Mouse (Mus musculus) myocyte (in vitro differentiated cells): ENCODE results near the gene Celf2. TPM values are rescaled to one million over a fixed set of nuclear protein-coding genes. Genes with fewer than 3 reads are reported as not detected.

Experiments
- H3K27me3 ChIP-seq: one replicate; pipeline ENCODE4 v1.6.1; 2011; ENCODE audit not compliant: control insufficient read depth, insufficient read depth, insufficient read length
- H3K36me3 ChIP-seq: one replicate; pipeline ENCODE4 v1.6.1; 2011; ENCODE audit not compliant: control insufficient read depth, insufficient read depth
- H3K4me2 ChIP-seq: one replicate; pipeline ENCODE4 v1.6.1; 2011; ENCODE audit warnings: low read depth, control low read depth
- H3K4me3 ChIP-seq: one replicate; pipeline ENCODE4 v1.5.1; 2011; ENCODE audit warnings: mild to moderate bottlenecking, control low read depth, moderate library complexity
- H3K79me2 ChIP-seq: one replicate; pipeline ENCODE4 v1.6.1; 2011; ENCODE audit not compliant: control insufficient read depth, insufficient read depth
- H3ac ChIP-seq: one replicate; pipeline ENCODE4 v1.6.1; 2011; ENCODE audit not compliant: control insufficient read depth, insufficient read length
- CEBPB ChIP-seq: IDR thresholded peaks from 2 replicates; pipeline ENCODE4 v1.6.1; 2011; ENCODE audit warnings: mild to moderate bottlenecking, moderate library complexity; ENCODE audit not compliant: poor library complexity, insufficient read depth, severe bottlenecking
- E2F4 ChIP-seq: IDR thresholded peaks from one replicate; pipeline ENCODE4 v1.6.1; 2011; ENCODE audit warnings: mild to moderate bottlenecking, control low read depth, moderate library complexity; ENCODE audit not compliant: insufficient read depth
- MAX ChIP-seq: IDR thresholded peaks from one replicate; pipeline ENCODE4 v1.6.1; 2011; ENCODE audit warnings: low read depth, mild to moderate bottlenecking, control low read depth
- MYOD1 ChIP-seq, 3 experiments: IDR thresholded peaks; one replicate each; pipeline ENCODE4 v1.6.1; 2011; ENCODE audit warnings: control low read depth in 2 of 3, low read depth in 2 of 3, mild to moderate bottlenecking in 2 of 3, moderate library complexity in 1 of 3; ENCODE audit not compliant: insufficient read length in 2 of 3, control insufficient read depth in 1 of 3
- MYOG ChIP-seq, 3 experiments: IDR thresholded peaks; one replicate each; pipeline ENCODE4 v1.6.1; 2011; ENCODE audit warnings: control low read depth in 2 of 3, low read depth in 2 of 3, mild to moderate bottlenecking in 2 of 3; ENCODE audit not compliant: insufficient read length in 2 of 3, control insufficient read depth in 1 of 3, insufficient read depth in 1 of 3
- POLR2A ChIP-seq: IDR thresholded peaks from one replicate; pipeline ENCODE4 v1.6.1; 2011; ENCODE audit warnings: low read depth, mild to moderate bottlenecking, control low read depth, moderate library complexity; ENCODE audit not compliant: insufficient read length
- POLR2AphosphoS2 ChIP-seq: IDR thresholded peaks from one replicate; pipeline ENCODE4 v1.6.1; 2011; ENCODE audit warnings: low read depth, control low read depth; ENCODE audit not compliant: insufficient read length
- REST ChIP-seq: IDR thresholded peaks from one replicate; pipeline ENCODE4 v1.6.1; 2011; ENCODE audit warnings: mild to moderate bottlenecking, control low read depth, moderate library complexity; ENCODE audit not compliant: insufficient read depth, insufficient read length
- SRF ChIP-seq: IDR thresholded peaks from one replicate; pipeline ENCODE4 v1.6.1; 2011; ENCODE audit warnings: low read depth; ENCODE audit not compliant: control insufficient read depth, insufficient read length
- TCF12 ChIP-seq: IDR thresholded peaks from one replicate; pipeline ENCODE4 v1.6.1; 2011; ENCODE audit warnings: mild to moderate bottlenecking, control low read depth; ENCODE audit not compliant: poor library complexity, insufficient read depth, severe bottlenecking
- TCF3 ChIP-seq: IDR thresholded peaks from one replicate; pipeline ENCODE4 v1.6.1; 2011; ENCODE audit warnings: low read depth, control low read depth; ENCODE audit not compliant: insufficient read length
- USF1 ChIP-seq: IDR thresholded peaks from one replicate; pipeline ENCODE4 v1.6.1; 2011; ENCODE audit warnings: low read depth, mild to moderate bottlenecking, control low read depth, moderate library complexity
- polyA plus RNA-seq: library from polyadenylated mRNA; unstranded; fragments of >200 nt; fragmentation: generic; extraction: Trizol; gene quantifications from one replicate; pipeline ENCODE4 v1.2.1, GENCODE M21; 2012; ENCODE audit warnings: missing spikeins

Gene Celf2
- polyA plus RNA-seq, 1 experiment = 30.1 TPM

DNA sequence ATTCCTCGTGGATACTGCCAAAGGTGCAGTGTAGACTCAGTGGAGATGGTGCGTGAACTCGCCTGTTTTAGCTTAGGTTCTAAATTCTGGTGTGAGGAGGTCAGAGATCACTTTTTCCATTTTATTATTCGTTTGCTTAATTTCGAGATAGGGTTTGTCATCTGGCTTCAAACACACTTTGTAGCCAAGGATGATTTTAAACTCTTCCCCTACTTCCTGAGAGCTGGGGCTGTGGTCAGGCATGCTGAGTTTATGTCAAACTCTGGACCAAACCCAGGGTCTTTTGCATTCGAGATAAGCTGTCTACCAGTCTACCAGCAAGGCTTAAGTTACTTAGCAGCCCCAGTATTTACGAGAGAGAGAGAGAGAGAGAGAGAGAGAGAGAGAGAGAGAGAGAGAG, 429.3 kb downstream of the Celf2 start:
- Histone ChIP-seq H3K79me2 (peaks cover 6% of the 10 kb centered on the region), H3K4me2 (peak overlapping the region; percentile 89), H3ac (no peak overlapping the region), H3K27me3 (no peaks in the 10 kb centered on the region), H3K36me3 (no peaks in the 10 kb centered on the region), H3K4me3 (peak overlapping the region; percentile 40)
- TF ChIP-seq TCF3 = no peak
- no peak for TF ChIP-seq POLR2A
- TF ChIP-seq MYOG (IDR thresholded peaks at IDR 0.05; ENCODE audit: control insufficient read depth in 1 of 3, insufficient read depth in 1 of 3, insufficient read length in 2 of 3, low read depth in 2 of 3) = no peak
- no peak for TF ChIP-seq MYOD1 (IDR thresholded peaks at IDR 0.05; ENCODE audit: control insufficient read depth in 1 of 3, insufficient read length in 2 of 3, low read depth in 2 of 3)

DNA sequence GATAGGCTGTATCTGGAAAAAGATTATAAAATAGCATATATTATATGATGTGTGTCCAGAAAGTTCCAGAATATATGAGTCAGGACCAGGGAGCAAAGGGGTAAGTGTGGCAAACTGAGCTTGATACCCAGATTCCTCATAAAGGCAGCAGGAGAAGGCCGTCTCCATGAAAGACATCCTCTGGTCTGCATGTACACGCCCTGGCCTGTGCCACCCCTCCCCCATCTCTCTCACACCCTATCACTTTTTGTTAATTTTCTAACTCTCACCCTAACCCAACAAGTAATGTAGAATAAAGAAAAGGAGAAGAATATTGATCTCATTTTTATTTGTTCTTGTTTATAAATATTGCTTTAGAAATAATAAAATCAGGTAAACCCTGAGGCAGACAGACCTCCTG, 430.0 kb downstream of the Celf2 start:
- Histone ChIP-seq H3K4me3 (peak overlapping the region; percentile 40), H3ac (no peak overlapping the region), H3K27me3 (no peaks in the 10 kb centered on the region), H3K79me2 (peaks cover 6% of the 10 kb centered on the region), H3K36me3 (no peaks in the 10 kb centered on the region), H3K4me2 (peak overlapping the region; percentile 89)
- TF ChIP-seq TCF12 (no peak), MYOG (IDR thresholded peaks at IDR 0.05; ENCODE audit: control insufficient read depth in 1 of 3, insufficient read depth in 1 of 3, insufficient read length in 2 of 3, low read depth in 2 of 3) (no peak), POLR2AphosphoS2 (no peak), USF1 (no peak), MAX (no peak), MYOD1 (IDR thresholded peaks at IDR 0.05; ENCODE audit: control insufficient read depth in 1 of 3, insufficient read length in 2 of 3, low read depth in 2 of 3) (no peak)

- Histone ChIP-seq H3K36me3 (no peaks in the 10 kb centered on the region), H3K27me3 (no peaks in the 10 kb centered on the region), H3K4me2 (no peak overlapping the region), H3K4me3 (no peak overlapping the region), H3K79me2 (peaks cover 14% of the 10 kb centered on the region), H3ac (no peak overlapping the region)
- no peak for TF ChIP-seq SRF
- no peak for TF ChIP-seq MAX
- TF ChIP-seq TCF12 = no peak
- no peak for TF ChIP-seq TCF3
- no peak for TF ChIP-seq POLR2A
- TF ChIP-seq MYOD1 (IDR thresholded peaks at IDR 0.05; ENCODE audit: control insufficient read depth in 1 of 3, insufficient read length in 2 of 3, low read depth in 2 of 3) = no peak
- TF ChIP-seq MYOG (IDR thresholded peaks at IDR 0.05; ENCODE audit: control insufficient read depth in 1 of 3, insufficient read depth in 1 of 3, insufficient read length in 2 of 3, low read depth in 2 of 3) = no peak
- TF ChIP-seq USF1 = no peak
- no peak for TF ChIP-seq REST
- TF ChIP-seq E2F4 = no peak
- TF ChIP-seq POLR2AphosphoS2 = no peak
- TF ChIP-seq CEBPB = no peak
Measured at GRCm38 (mm10) chr2:7073730-7074129, 435.6 kb downstream of the Celf2 start.

- H3ac ChIP-seq = no peak overlapping the region
- H3K36me3 ChIP-seq = no peaks in the 10 kb centered on the region
- peaks cover 14% of the 10 kb centered on the region for H3K79me2 ChIP-seq
- no peak overlapping the region for H3K4me3 ChIP-seq
- TF ChIP-seq MAX (no peak), POLR2A (no peak), CEBPB (no peak), E2F4 (no peak), MYOG (IDR thresholded peaks at IDR 0.05; ENCODE audit: control insufficient read depth in 1 of 3, insufficient read depth in 1 of 3, insufficient read length in 2 of 3, low read depth in 2 of 3) (no peak), TCF3 (no peak), MYOD1 (IDR thresholded peaks at IDR 0.05; ENCODE audit: control insufficient read depth in 1 of 3, insufficient read length in 2 of 3, low read depth in 2 of 3) (no peak), SRF (no peak), POLR2AphosphoS2 (no peak), TCF12 (no peak), USF1 (no peak), REST (no peak)
- peak overlapping the region; percentile 44 for H3K4me2 ChIP-seq
- no peaks in the 10 kb centered on the region for H3K27me3 ChIP-seq
Measured at GRCm38 (mm10) chr2:7072344-7073265, 436.8 kb downstream of the Celf2 start.

DNA sequence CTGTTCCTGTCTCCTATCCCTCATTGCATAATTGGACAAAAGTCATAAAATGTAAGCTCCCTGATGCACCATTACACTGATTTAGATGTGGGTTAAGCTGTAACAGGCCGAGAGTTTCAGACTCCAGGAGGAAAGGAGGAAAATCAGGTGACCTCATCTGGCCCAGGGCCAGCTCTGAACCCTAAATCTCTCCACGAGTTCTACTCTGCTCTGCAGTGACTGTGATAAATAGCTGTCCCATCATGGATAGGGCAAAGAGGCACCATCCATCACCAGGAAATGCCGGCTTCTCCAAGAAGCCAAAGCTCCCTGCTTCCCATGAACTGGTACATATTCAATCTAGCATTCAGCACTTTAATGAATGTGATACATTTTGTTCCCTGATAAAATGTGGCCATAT, 439.9 kb downstream of the Celf2 start:
- no peak overlapping the region for H3K4me3 ChIP-seq
- no peak overlapping the region for H3K4me2 ChIP-seq
- H3K79me2 ChIP-seq = peaks cover 14% of the 10 kb centered on the region
- H3K36me3 ChIP-seq = no peaks in the 10 kb centered on the region
- no peaks in the 10 kb centered on the region for H3K27me3 ChIP-seq
- TF ChIP-seq MYOD1 (IDR thresholded peaks at IDR 0.05; ENCODE audit: control insufficient read depth in 1 of 3, insufficient read length in 2 of 3, low read depth in 2 of 3) (no peak), E2F4 (no peak), POLR2AphosphoS2 (no peak), TCF12 (no peak)
- H3ac ChIP-seq = no peak overlapping the region
